In genomic region chr5:124992891-124993290, GRCm38 (mm10) we compare ENCODE assay signal across 11 mouse cellular contexts. TPM values are rescaled to one million over a fixed set of nuclear protein-coding genes. Genes with fewer than 3 reads are reported as not detected.
A peak's percentile ranks its signal among the peaks of the same experiment; 100 is the strongest.
DNase-seq lines count a peak whose midpoint lies in the region; ATAC-seq and TF ChIP-seq lines count a peak whose summit lies in the region.
"Had no signal": no experiment of that assay in that cellular context is flagged by ENCODE, and none has a peak within 500 bp of the region (broad histone marks: within the 10 kb centered on the region; RNA-seq: fewer than 3 reads in every experiment).

No protein-coding gene starts in this region.

- no peaks in the 10 kb centered on the region for H3K36me3 ChIP-seq in embryonic facial prominence, embryonic 13.5 days
- no peaks in the 10 kb centered on the region for H3K36me3 ChIP-seq in heart, postnatal 0 days (replicated peaks; ENCODE audit: control insufficient read depth, insufficient read depth, low read length)
- H3K36me3 ChIP-seq in limb, embryonic 11.5 days (ENCODE audit: control insufficient read depth, insufficient read depth, low read length) = no peaks in the 10 kb centered on the region
- H3K36me3 ChIP-seq: midbrain, embryonic 15.5 days had no signal

- H3K27me3 ChIP-seq in embryonic facial prominence, embryonic 13.5 days = no peaks in the 10 kb centered on the region
- H3K27me3 ChIP-seq in heart, postnatal 0 days (ENCODE audit: control insufficient read depth, insufficient read depth, low read length) = no peaks in the 10 kb centered on the region
- H3K27me3 ChIP-seq in limb, embryonic 11.5 days (ENCODE audit: control insufficient read depth, insufficient read depth, low read length) = no peaks in the 10 kb centered on the region
- H3K27me3 ChIP-seq: midbrain, embryonic 15.5 days had no signal

- H3K4me3 ChIP-seq in embryonic facial prominence, embryonic 13.5 days = no peak overlapping the region
- no peak overlapping the region for H3K4me3 ChIP-seq in heart, postnatal 0 days (ENCODE audit: low read depth, low read length)
- H3K4me3 ChIP-seq in limb, embryonic 11.5 days (ENCODE audit: low read depth, low read length) = no peak overlapping the region
- H3K4me3 ChIP-seq: midbrain, embryonic 15.5 days had no signal

- H3K4me2 ChIP-seq in embryonic facial prominence, embryonic 13.5 days = no peak overlapping the region
- no peak overlapping the region for H3K4me2 ChIP-seq in heart, postnatal 0 days (ENCODE audit: low read depth, low read length)
- no peak overlapping the region for H3K4me2 ChIP-seq in limb, embryonic 11.5 days (ENCODE audit: low read depth, severe bottlenecking)
- H3K4me2 ChIP-seq: midbrain, embryonic 15.5 days had no signal

- no peaks in the 10 kb centered on the region for H3K9me3 ChIP-seq in embryonic facial prominence, embryonic 13.5 days
- no peaks in the 10 kb centered on the region for H3K9me3 ChIP-seq in heart, postnatal 0 days (replicated peaks; ENCODE audit: control insufficient read depth, low read length)
- no peaks in the 10 kb centered on the region for H3K9me3 ChIP-seq in limb, embryonic 11.5 days (ENCODE audit: control insufficient read depth, low read length)
- H3K9me3 ChIP-seq: midbrain, embryonic 15.5 days had no signal

- H3K27ac ChIP-seq in embryonic facial prominence, embryonic 13.5 days = peak overlapping the region; percentile 82
- H3K27ac ChIP-seq in heart, postnatal 0 days (ENCODE audit: low read depth) = peak overlapping the region; percentile 53
- peak overlapping the region; percentile 52; the same call in 1 of the 2 replicates for H3K27ac ChIP-seq in limb, embryonic 11.5 days (replicated peaks; ENCODE audit: low read depth, low read length)
- H3K27ac ChIP-seq: midbrain, embryonic 15.5 days had no signal

- no peak for TF ChIP-seq CTCF in heart, postnatal 0 days (IDR thresholded peaks at IDR 0.05; ENCODE audit: low read depth)

- peak; percentile 56 for DNase-seq in gastrocnemius, postnatal 14 days
- DNase-seq in gastrocnemius, adult 8-10 months (ENCODE audit: low spot score in 2 of 2) = no peak
- DNase-seq in heart, postnatal 0 days (ENCODE audit: low spot score) = peak; percentile 49
- no peak for DNase-seq in limb, embryonic 11.5 days (ENCODE audit: low spot score)
- DNase-seq in spleen, postnatal 14 days (ENCODE audit: low spot score in 2 of 2) = no peak
- DNase-seq in frontal cortex, adult 2 months (ENCODE audit: extremely low spot score in 1 of 2, low spot score in 1 of 2) = no peak
- no peak for DNase-seq in layer of hippocampus, postnatal 14 days (ENCODE audit: low spot score in 2 of 2)
- DNase-seq: cerebellum, adult 9-10 months; forebrain, postnatal 0 days had no signal

- intact Hi-C loops in gastrocnemius, postnatal 14 days (cut with DNase I; ENCODE audit: low total_unique reads) = no loop called here

- H3K9ac ChIP-seq in embryonic facial prominence, embryonic 13.5 days = no peak overlapping the region
- H3K9ac ChIP-seq in heart, postnatal 0 days (replicated peaks; ENCODE audit: low read depth, low read length) = no peak overlapping the region; the same call in 1 of the 2 replicates
- H3K9ac ChIP-seq in limb, embryonic 11.5 days (ENCODE audit: low read length) = no peak overlapping the region
- H3K9ac ChIP-seq: forebrain, postnatal 0 days; midbrain, embryonic 15.5 days had no signal

- ATAC-seq in embryonic facial prominence, embryonic 13.5 days (ENCODE audit: insufficient number of reproducible peaks, insufficient read depth, low FRiP score, low TSS enrichment, low read depth) = no peak
- peak; percentile 35; the same call in 1 of the 2 replicates for ATAC-seq in heart, postnatal 0 days (ENCODE audit: insufficient read depth, low read depth)
- no peak for ATAC-seq in limb, embryonic 11.5 days (ENCODE audit: insufficient number of reproducible peaks, low FRiP score, low TSS enrichment, low read depth)
- ATAC-seq: forebrain, postnatal 0 days; midbrain, embryonic 15.5 days had no signal

- H3K4me1 ChIP-seq in embryonic facial prominence, embryonic 13.5 days = peaks cover 2% of the 10 kb centered on the region; the same call in 1 of the 2 replicates
- H3K4me1 ChIP-seq in heart, postnatal 0 days (ENCODE audit: control insufficient read depth, insufficient read depth) = peaks cover 14% of the 10 kb centered on the region
- H3K4me1 ChIP-seq in limb, embryonic 11.5 days (ENCODE audit: control insufficient read depth, insufficient read depth, low read length) = no peaks in the 10 kb centered on the region; the same call in 1 of the 2 replicates
- H3K4me1 ChIP-seq: midbrain, embryonic 15.5 days had no signal

- TF ChIP-seq EP300 in heart, postnatal 0 days (IDR thresholded peaks at IDR 0.05; ENCODE audit: low read depth) = no peak

- 60% methylated on average over 11 of the region's 11 CpGs for WGBS in embryonic facial prominence, embryonic 13.5 days
- WGBS in heart, postnatal 0 days = 45% methylated on average over 11 of the region's 11 CpGs
- WGBS in limb, embryonic 11.5 days = 83% methylated on average over 11 of the region's 11 CpGs

RNA-seq across cellular contexts. Expression of gene Rflna, which starts 10.1 kb away (rescaled TPM):
- under 1 TPM; 0.84 to 0.98 TPM for total RNA-seq in gastrocnemius, postnatal 14 days (2021)
- total RNA-seq in gastrocnemius, adult 8-10 months (2022) = under 1 TPM in 1 of 4 experiments, not detected in 3; 0.19 TPM
- 24.8 and 34.6 TPM in 2 replicates for polyA plus RNA-seq in embryonic facial prominence, embryonic 13.5 days (2015; fragmentation: Nextera tagmentation; extraction: Ambion mirVana)
- total RNA-seq in heart, postnatal 0 days (2014; rRNA removed; ENCODE audit: low replicate concordance) = not detected in 2 replicates
- 0.73 and 0.85 TPM in 2 replicates for polyA plus RNA-seq in heart, postnatal 0 days (2015; fragmentation: Nextera tagmentation; extraction: Ambion mirVana)
- polyA plus RNA-seq in limb, embryonic 11.5 days (2014; fragmentation: Nextera tagmentation; extraction: Ambion mirVana) = 8.0 and 11.8 TPM in 2 replicates
- polyA plus RNA-seq in frontal cortex, adult 2 months (2012; rRNA removed) = 3.7 and 3.8 TPM in 2 replicates
- 1 to 10 TPM in 1 of 2 experiments, under 1 TPM in 1; 0.97 to 1.6 TPM for total RNA-seq in layer of hippocampus, postnatal 14 days (2021)

Comparison
In these comparisons a context has a peak if more than half of its experiments do, and no peak if none do; other contexts are left out.
1. DNase-seq: peak in gastrocnemius, postnatal 14 days (single experiment) and heart, postnatal 0 days (single experiment); none in gastrocnemius, adult 8-10 months (0 of 2), limb, embryonic 11.5 days (single experiment), spleen, postnatal 14 days (0 of 2), frontal cortex, adult 2 months (0 of 2) and layer of hippocampus, postnatal 14 days (0 of 2).
2. Peak in every context shown above with its lines, with median percentiles within 50 percentile points of each other: H3K27ac ChIP-seq.